Mouse (Mus musculus) intestine, embryonic 14.5 days (tissue): ENCODE measurements at regions not wholly inside any gene's neighbourhood (a gene's known extent, or its start where the extent isn't known, plus 50 kb on each side); places are given as distances from the start of the nearest gene placed in this dataset. TPM values are rescaled to one million over a fixed set of nuclear protein-coding genes. Genes with fewer than 3 reads are reported as not detected.

ENCODE experiments used
- ATAC-seq: fragments of 200-750 bp; cut with Nextera tagmentation; replicated peaks from 2 replicates; pipeline ENCODE4 v1.8.0; 2017; ENCODE audit warnings: low read depth, moderate number of reproducible peaks, moderate TSS enrichment, moderate library complexity; ENCODE audit not compliant: low FRiP score, low TSS enrichment
- DNase-seq: peaks from one replicate; pipeline ENCODE4 v3.0.0-alpha.2; 2018; ENCODE audit warnings: low spot score
- H3K27ac ChIP-seq: fragments of 300-500 bp; sonication (generic); 2 replicates; pipeline ENCODE4 v1.5.1; 2014; ENCODE audit warnings: low read depth, mild to moderate bottlenecking, control low read depth
- H3K27me3 ChIP-seq: fragments of 300-500 bp; sonication (generic); replicated peaks from 2 replicates; pipeline ENCODE4 v1.6.1; 2014; ENCODE audit warnings: low read length, control low read depth; ENCODE audit not compliant: control insufficient read depth, insufficient read depth
- H3K36me3 ChIP-seq: fragments of 300-500 bp; sonication (generic); 2 replicates; pipeline ENCODE4 v1.6.1; 2014; ENCODE audit warnings: low read length, control low read depth; ENCODE audit not compliant: control insufficient read depth, insufficient read depth
- H3K4me1 ChIP-seq: fragments of 300-500 bp; sonication (generic); replicated peaks from 2 replicates; pipeline ENCODE4 v1.6.1; 2014; ENCODE audit warnings: low read length, control low read depth, mixed read lengths; ENCODE audit not compliant: control insufficient read depth, insufficient read depth
- H3K4me2 ChIP-seq: fragments of 300-500 bp; sonication (generic); 2 replicates; pipeline ENCODE4 v1.6.1; 2014; ENCODE audit warnings: low read length
- H3K4me3 ChIP-seq: fragments of 300-500 bp; sonication (generic); 2 replicates; pipeline ENCODE4 v1.5.1; 2014; ENCODE audit warnings: low read depth, low read length, control low read depth, mixed read lengths
- H3K9ac ChIP-seq: fragments of 300-500 bp; sonication (generic); 2 replicates; pipeline ENCODE4 v1.6.1; 2014; ENCODE audit warnings: mild to moderate bottlenecking, low read length
- H3K9me3 ChIP-seq: fragments of 300-500 bp; sonication (generic); 2 replicates; pipeline ENCODE4 v1.6.1; 2016; ENCODE audit warnings: low read length, control low read depth; ENCODE audit not compliant: control insufficient read depth
- WGBS: fragments of 180-500 bp; shearing (Covaris S2); extraction: QIAGEN DNeasy Blood & Tissue Kit; methylation state at CpG from one replicate; pipeline ENCODE4 v1.1.7; 2014; 5-methylcytosine and 5-hydroxymethylcytosine counted together
- microRNA-seq: library from miRNA; unstranded; fragments of <30 nt; microRNA quantifications from one replicate; pipeline ENCODE4, GENCODE M21; 2016

DNA sequence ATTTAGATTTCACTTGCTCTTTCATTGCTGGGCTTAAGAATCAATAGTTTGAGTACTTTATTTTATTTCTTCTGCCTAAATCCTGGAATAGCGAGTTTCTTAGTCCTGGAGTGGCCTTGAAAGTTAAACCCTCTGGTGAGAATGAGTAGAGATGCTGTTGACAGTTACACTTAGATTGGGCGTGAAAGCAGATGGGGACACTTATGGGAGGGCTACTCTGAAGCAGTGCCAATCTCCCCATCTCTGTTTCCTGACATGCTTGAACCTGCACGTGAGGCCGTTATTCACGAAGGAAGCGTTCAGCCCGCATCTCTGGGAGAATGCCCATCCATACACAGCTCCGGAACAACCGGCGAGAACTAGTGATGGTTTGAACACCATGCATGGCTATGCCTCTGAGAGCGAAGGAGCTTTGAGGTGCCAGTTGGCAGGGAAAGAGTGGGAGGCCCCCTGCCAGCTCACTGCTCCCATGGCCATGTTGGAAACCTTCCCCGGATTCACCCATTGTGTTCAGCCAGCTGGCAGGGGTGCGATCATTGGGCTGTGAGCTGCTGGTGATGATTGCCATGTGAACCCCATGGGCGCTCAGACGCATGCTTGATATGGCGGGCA lies 792.2 kb upstream of the Got2 start:
- DNase-seq (no peak), ATAC-seq (no peak)
- H3K4me1 ChIP-seq = no peaks in the 10 kb centered on the region
- H3K9me3 ChIP-seq = no peaks in the 10 kb centered on the region
- H3K4me3 ChIP-seq = no peak overlapping the region
- 94% methylated on average over 16 of the region's 16 CpGs for WGBS
- no peak overlapping the region for H3K27ac ChIP-seq
- no peak overlapping the region for H3K4me2 ChIP-seq
- no peak overlapping the region for H3K9ac ChIP-seq
- H3K36me3 ChIP-seq = no peaks in the 10 kb centered on the region
- H3K27me3 ChIP-seq = no peaks in the 10 kb centered on the region

DNA sequence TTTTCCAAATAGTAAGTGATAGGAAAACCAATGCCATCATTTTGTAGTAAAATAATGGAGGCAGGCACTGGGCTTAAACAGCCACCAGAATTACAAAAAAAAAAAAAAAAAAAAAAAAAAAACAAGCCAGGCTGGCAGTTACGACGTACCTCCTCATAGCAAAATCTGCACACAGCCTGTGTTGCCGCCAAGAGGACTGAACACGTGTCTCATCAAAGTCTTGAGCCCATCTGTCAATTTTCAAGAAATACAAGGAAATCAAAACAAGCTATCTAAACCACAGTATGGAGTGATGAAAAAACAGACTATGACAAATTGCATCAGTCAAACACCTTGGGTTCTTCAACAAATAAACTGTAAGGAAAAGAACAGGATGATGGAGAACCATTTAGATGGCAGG lies 791.2 kb upstream of the Got2 start:
- no peak for ATAC-seq

DNA sequence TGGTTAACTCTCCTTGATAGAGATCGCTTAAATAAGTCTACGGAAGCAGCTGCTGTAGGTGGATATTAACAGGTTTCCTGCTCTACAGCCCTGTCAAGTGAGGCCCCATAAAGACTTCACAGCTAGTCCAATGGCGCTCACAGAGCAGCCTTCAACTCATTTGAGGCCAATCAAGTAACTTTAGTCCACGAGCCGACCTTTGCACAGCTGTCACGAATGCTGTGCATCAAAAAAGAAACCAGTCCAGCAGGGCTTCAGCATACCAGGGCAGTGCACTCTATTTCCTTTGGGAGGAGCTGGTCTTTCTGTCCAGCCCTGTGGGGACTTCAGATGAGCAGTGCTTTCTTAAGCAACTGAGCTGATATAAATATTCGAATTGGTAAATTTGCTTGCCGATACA lies 786.4 kb upstream of the Got2 start:
- H3K9me3 ChIP-seq = no peaks in the 10 kb centered on the region
- H3K27me3 ChIP-seq = no peaks in the 10 kb centered on the region
- ATAC-seq (peak; percentile 78), DNase-seq (peak; percentile 54)
- H3K4me1 ChIP-seq = no peaks in the 10 kb centered on the region
- no peak overlapping the region for H3K9ac ChIP-seq
- 56% methylated on average over 8 of the region's 8 CpGs for WGBS
- H3K4me3 ChIP-seq = no peak overlapping the region
- no peaks in the 10 kb centered on the region for H3K36me3 ChIP-seq
- H3K4me2 ChIP-seq = no peak overlapping the region
- no peak overlapping the region for H3K27ac ChIP-seq

More for the DNA sequence above, 791.2 kb upstream of the Got2 start:
- Histone ChIP-seq H3K27me3 (no peaks in the 10 kb centered on the region), H3K4me1 (no peaks in the 10 kb centered on the region), H3K36me3 (no peaks in the 10 kb centered on the region), H3K4me2 (no peak overlapping the region), H3K4me3 (no peak overlapping the region), H3K9ac (no peak overlapping the region), H3K27ac (no peak overlapping the region), H3K9me3 (no peaks in the 10 kb centered on the region)
- WGBS = 86% methylated on average over 4 of the region's 4 CpGs
- no peak for DNase-seq

DNA sequence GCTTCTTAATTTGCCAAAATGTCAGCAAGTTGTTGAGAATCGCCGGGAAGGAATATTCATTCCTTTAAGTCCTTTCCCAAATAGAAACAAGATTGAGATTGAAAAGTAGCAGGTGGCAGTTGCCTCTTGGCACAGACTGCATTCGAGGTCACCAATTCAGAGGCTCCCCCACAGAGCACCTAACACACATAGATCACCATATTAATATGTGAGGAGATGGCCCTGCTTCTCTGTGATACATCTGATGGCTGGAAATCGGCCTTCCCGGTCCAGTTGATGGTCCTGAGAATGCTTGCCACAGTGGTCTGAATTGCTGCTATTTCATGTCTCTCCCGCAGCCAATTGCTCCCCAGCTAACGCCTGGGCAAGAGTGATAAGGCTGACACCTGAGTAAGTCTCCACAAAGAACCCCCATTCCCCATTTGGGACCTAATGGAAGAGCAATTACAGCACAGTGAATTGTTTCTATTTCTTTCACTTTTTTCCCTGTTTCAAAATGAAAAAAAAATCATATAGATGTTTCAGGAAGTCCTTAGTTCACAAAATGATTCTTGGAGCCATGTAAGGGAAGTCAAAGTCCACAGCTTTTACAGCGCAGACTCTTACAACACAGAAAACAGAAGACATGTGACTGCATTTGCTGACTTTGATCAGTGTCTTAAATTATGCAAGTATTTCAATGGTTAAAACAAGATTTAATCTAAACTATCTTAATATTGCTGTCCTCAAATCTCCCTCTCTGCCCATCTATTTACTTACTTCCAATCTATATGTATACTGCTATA lies 768.3 kb upstream of the Got2 start:
- H3K9ac ChIP-seq = no peak overlapping the region
- H3K4me3 ChIP-seq = no peak overlapping the region
- DNase-seq = no peak
- no peak overlapping the region for H3K27ac ChIP-seq
- WGBS = 64% methylated on average over 8 of the region's 8 CpGs
- H3K4me1 ChIP-seq = no peaks in the 10 kb centered on the region
- ATAC-seq = no peak
- no peaks in the 10 kb centered on the region for H3K9me3 ChIP-seq
- H3K36me3 ChIP-seq = no peaks in the 10 kb centered on the region
- no peak overlapping the region for H3K4me2 ChIP-seq
- H3K27me3 ChIP-seq = no peaks in the 10 kb centered on the region

DNA sequence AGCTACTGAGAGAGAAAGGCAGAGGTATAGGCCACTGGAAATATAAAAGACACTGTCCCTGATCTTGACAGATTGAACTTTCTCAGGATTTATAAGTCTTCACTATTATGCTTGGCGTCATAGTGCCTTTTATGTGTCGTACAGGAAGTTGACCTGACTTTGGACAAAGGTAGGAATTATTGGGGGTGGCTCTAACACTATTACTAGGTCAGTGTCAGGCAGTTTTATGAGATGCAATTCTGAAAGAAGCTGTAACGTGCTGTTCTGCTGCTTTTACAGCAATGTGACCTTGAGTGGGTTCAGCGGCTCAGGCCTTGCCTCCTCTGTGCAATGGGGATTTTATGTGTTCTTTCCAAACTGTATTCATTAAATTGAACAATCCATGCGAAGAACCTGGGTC lies 759.4 kb upstream of the Got2 start:
- Histone ChIP-seq H3K4me2 (no peak overlapping the region), H3K36me3 (no peaks in the 10 kb centered on the region), H3K4me3 (no peak overlapping the region), H3K9me3 (no peaks in the 10 kb centered on the region), H3K27ac (no peak overlapping the region), H3K4me1 (no peaks in the 10 kb centered on the region), H3K9ac (no peak overlapping the region), H3K27me3 (no peaks in the 10 kb centered on the region)
- WGBS = 64% methylated on average over 5 of the region's 5 CpGs
- ATAC-seq = no peak
- DNase-seq = no peak

Small RNA genes in the stretch of these regions (microRNA-seq; reads per million reads assigned to microRNA genes)
- gene Gm24132 = not detected
